Mouse (Mus musculus) NIH3T3 (cell line): Measurements from ENCODE around the gene Ppp1r16b.

ENCODE experiments used
- DNase-seq: peaks from one replicate; pipeline ENCODE4 v3.0.0-alpha.2; 2012; ENCODE audit warnings: low read depth

Ppp1r16b gene

GRCm38 (mm10) chr2:158768771-158769170, 103.6 kb downstream of the Ppp1r16b start:
- DNase-seq, result peak; percentile 40

DNA sequence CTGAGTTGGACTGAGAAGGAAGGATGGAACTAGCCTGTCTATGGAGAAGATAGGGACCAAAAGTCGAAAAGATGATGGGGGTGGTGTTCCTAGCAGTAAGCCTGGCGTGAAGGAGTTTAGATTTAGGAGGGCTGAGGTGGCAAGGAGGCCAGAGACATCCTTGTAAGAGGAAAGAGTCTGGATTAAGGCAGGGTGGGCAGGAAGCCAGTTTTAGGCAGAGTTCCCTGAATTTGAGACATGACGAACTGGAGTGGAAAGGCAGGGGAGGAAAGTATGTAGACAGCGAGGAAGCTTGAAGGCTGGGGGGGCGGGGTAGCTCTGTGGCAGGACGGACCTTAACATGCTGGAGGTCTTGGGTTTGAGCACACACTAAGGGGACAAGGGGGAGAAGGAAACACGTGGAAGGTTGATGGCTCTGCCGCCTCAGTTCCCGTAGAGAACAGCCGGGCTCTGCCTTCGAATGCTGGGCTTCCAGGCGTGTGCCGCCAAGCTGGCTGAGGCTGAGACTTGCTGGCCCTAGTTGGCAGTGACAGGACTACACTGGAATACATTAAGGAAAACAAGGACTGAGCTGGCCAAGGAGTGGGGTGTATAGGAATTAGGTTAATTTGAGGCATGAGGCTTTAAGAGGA, 105.0 kb downstream of the Ppp1r16b start:
- peak; percentile 84 for DNase-seq

DNA sequence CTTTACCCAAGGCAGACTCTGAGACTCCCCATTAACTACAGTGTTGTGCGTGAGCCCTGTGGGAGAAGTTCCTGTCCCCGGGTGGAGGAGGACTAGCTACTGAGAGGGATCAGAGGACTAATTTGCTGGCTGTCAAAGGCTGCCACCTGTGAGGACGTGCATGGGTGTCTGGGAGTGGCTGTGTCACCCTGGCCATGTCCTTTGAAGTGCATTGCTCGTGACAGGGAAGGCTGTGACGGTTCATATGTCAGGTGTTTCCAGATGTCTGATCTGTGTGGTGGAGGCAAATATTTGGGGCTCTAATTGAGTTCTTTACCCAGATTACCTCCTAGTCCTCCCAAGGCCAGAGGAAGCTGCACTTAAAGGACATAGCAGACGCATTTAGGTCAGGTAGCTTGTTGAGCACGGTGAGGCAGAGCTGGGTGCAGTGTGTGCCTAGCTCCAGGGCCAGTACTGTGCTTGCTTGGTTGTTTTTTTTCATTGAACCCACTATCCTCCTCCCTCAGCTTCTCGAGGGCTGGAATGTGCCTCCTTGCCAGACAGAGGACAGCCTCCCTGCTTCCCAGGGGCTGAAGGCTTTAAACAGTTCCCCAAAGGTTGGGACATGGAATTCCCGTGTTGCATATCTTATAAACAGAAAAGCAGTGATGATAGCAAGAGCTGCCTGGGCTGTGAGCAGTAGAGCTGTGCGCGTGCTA, 106.0 kb downstream of the Ppp1r16b start:
- DNase-seq, result peak; percentile 36

GRCm38 (mm10) chr2:158772808-158773207, 107.6 kb downstream of the Ppp1r16b start:
- DNase-seq, result no peak

- no peak for DNase-seq
Measured at GRCm38 (mm10) chr2:158774886-158775285, 109.7 kb downstream of the Ppp1r16b start.

- no peak for DNase-seq
Measured at GRCm38 (mm10) chr2:158776716-158777115, 111.5 kb downstream of the Ppp1r16b start.

- no peak for DNase-seq
Measured at GRCm38 (mm10) chr2:158777490-158777889, 112.3 kb downstream of the Ppp1r16b start.

DNA sequence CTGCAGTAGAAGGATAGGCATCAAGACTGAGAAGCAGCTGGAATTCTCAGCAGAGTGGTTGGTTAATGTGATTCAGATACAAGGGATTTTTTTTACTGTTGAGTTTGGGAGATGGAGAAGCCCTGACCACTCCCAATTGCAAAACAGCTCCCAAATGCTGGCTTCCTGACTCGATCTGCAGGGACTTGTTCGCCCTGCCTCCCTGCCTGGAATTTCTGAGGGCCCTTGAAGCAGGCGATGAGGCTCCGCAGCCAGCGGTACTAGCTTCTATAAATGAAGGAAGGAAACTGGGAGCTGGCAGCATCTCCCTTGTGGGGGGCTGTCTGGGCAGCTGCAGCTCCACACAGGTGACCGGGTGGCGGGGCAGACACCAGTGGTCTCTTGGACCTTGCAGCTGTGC, 113.2 kb downstream of the Ppp1r16b start:
- DNase-seq, result peak; percentile 60

GRCm38 (mm10) chr2:158781126-158781525, 115.9 kb downstream of the Ppp1r16b start:
- DNase-seq, result no peak

DNA sequence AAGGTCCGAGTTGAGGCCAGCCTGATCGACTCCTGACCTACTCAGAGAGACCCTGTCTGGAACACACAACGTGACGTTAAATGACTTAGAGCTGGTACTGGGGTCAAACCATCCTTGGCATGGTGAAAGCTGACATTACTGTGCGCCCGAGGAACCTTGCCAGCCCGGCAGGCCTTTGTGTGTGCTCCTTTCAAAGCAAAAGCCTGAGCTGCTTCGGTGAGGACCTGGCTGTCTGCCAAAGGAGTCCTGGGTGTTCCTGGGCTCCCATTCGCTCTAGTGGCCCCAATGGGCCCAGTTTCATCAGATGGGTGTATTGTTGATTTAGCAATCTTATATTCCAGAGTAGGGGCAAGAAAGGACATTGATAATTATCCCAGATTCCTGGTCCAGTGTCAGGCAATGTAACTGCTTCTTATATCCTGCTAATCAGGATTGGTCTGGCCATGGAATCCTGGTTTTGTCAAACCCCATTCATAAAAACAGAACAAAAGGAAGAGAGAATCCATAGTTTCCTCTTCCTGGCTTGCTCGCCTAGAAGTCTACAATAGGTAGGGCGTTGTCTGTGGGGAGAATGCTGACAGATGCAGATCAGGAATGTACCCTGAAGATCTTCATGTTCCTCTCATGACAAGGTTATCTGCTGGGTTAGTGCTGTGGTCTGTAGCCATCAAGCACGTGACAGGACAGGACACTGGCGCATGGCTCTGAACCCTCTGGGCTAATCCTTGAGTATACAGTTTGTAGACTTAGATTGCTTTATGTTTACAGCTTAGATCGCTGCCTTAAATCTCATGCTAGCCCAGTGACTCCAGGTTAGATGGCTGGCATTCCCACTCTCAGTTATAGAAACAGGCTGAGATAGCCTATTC, 122.0 kb downstream of the Ppp1r16b start:
- DNase-seq, result no peak

DNA sequence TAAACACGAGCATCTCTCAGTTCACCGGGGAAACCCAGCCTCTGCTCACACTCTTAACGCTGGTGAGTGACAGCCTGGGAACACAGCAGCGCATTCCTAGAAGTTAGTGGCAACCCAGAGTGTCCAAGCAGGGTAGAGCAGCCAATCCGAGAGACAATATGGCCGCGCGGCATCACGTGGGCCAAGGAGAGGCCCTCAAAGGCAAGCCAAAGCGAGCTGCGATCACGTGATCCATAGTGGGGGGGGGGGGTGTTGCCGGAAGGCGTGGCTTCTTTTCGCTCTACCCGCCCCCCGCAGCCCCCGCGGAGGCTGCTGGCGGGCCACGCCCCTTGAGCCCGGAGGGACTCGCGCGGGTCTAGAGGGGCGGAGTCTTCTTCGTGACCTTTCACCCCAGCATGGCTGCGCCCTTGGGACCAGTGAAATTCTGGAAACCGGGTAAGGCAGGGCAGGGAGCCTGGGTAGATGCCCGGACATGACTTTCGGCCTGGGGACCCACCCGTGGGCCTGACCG, 129.4 kb downstream of the Ppp1r16b start, which contains the start of gene Dhx35:
Dhx35 (plus strand) TSS at position 314 of the 511 bp plus-strand sequence.
- peak; percentile 97 for DNase-seq

GRCm38 (mm10) chr2:158795043-158795442, 129.8 kb downstream of the Ppp1r16b start:
- no peak for DNase-seq

GRCm38 (mm10) chr2:158795875-158796274, 130.7 kb downstream of the Ppp1r16b start:
- DNase-seq, result no peak

GRCm38 (mm10) chr2:158799328-158799727, 134.1 kb downstream of the Ppp1r16b start:
- DNase-seq, result no peak

GRCm38 (mm10) chr2:158800788-158801187, 135.6 kb downstream of the Ppp1r16b start:
- DNase-seq, result no peak

DNA sequence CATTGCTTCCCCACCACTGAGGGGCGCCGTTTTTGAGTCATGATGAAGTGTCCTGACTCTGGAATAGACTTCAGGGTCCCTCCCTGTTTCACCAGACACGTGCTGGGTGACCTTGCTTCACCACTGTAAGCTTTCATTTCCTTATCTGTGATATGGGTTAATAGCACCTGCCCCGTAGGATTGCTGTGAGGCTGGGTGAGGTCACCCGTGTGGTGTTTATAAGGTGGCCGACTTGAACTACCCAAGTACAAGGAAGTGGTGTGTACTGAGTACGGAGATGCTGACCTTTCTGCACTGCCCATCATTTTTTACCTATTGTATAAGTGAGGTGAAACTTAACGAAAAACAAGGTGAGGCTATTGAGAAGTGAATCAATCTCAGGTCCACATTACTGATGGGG, 138.4 kb downstream of the Ppp1r16b start:
- no peak for DNase-seq

- DNase-seq, result no peak
Measured at GRCm38 (mm10) chr2:158815686-158816085, 150.5 kb downstream of the Ppp1r16b start.
